Mouse (Mus musculus): ENCODE results near the gene Adgrf4. TPM values are rescaled to one million over a fixed set of nuclear protein-coding genes. Genes with fewer than 3 reads are reported as not detected.

Adgrf4 gene
- under 1 TPM; 0.32 to 0.73 TPM for total RNA-seq (2021)

- intact Hi-C loops (cut with DNase I), result no loop called here
- no peak for DNase-seq (ENCODE audit: extremely low spot score in 1 of 2, low spot score in 2 of 2)
Measured at GRCm38 (mm10) chr17:42692136-42692535, at the start of gene Adgrf4. Gene Adgrf4 (minus strand): TSS chr17:42692284.

- DNase-seq (ENCODE audit: extremely low spot score in 1 of 2, low spot score in 2 of 2), result no peak
- intact Hi-C loops (cut with DNase I), result no loop called here
Measured at GRCm38 (mm10) chr17:42741801-42742217, 49.7 kb upstream of the Adgrf4 start, which contains the start of gene Adgrf2. Gene Adgrf2 (minus strand): TSS chr17:42742179.

GRCm38 (mm10) chr17:42738794-42739193 lies 46.7 kb upstream of the Adgrf4 start:
- no peak for DNase-seq (ENCODE audit: extremely low spot score in 1 of 2, low spot score in 2 of 2)
- intact Hi-C loops (cut with DNase I), result no loop called here

- no peak for DNase-seq (ENCODE audit: extremely low spot score in 1 of 2, low spot score in 2 of 2)
- intact Hi-C loops (cut with DNase I), result no loop called here
Measured at GRCm38 (mm10) chr17:42717161-42717560, 25.1 kb upstream of the Adgrf4 start.

- DNase-seq (ENCODE audit: extremely low spot score in 1 of 2, low spot score in 2 of 2), result no peak
- intact Hi-C loops (cut with DNase I), result no loop called here
Measured at GRCm38 (mm10) chr17:42714991-42715390, 22.9 kb upstream of the Adgrf4 start.

GRCm38 (mm10) chr17:42710717-42711116 lies 18.6 kb upstream of the Adgrf4 start:
- intact Hi-C loops (cut with DNase I), result no loop called here
- peak in 1 of 2 experiments; percentile 46 for DNase-seq (ENCODE audit: extremely low spot score in 1 of 2, low spot score in 2 of 2)

GRCm38 (mm10) chr17:42705611-42706010 lies 13.5 kb upstream of the Adgrf4 start:
- DNase-seq (ENCODE audit: extremely low spot score in 1 of 2, low spot score in 2 of 2), result no peak
- intact Hi-C loops (cut with DNase I), result no loop called here

GRCm38 (mm10) chr17:42702198-42702597 lies 10.1 kb upstream of the Adgrf4 start:
- DNase-seq (ENCODE audit: extremely low spot score in 1 of 2, low spot score in 2 of 2), result no peak
- intact Hi-C loops (cut with DNase I), result no loop called here

- peak in 1 of 2 experiments; percentile 61 for DNase-seq (ENCODE audit: extremely low spot score in 1 of 2, low spot score in 2 of 2)
- intact Hi-C loops (cut with DNase I), result no loop called here
Measured at GRCm38 (mm10) chr17:42694730-42695129, 2.6 kb upstream of the Adgrf4 start.

GRCm38 (mm10) chr17:42690531-42690930 lies 1.6 kb downstream of the Adgrf4 start:
- no peak for DNase-seq (ENCODE audit: extremely low spot score in 1 of 2, low spot score in 2 of 2)
- intact Hi-C loops (cut with DNase I), result no loop called here

GRCm38 (mm10) chr17:42658634-42659422 lies 33.3 kb downstream of the Adgrf4 start:
- DNase-seq (ENCODE audit: extremely low spot score in 1 of 2, low spot score in 2 of 2), result peak in 1 of 2 experiments; percentile 25

GRCm38 (mm10) chr17:42643416-42643815 lies 48.7 kb downstream of the Adgrf4 start:
- intact Hi-C loops (cut with DNase I), result no loop called here
- no peak for DNase-seq (ENCODE audit: extremely low spot score in 1 of 2, low spot score in 2 of 2)

More at GRCm38 (mm10) chr17:42658634-42659422, 33.3 kb downstream of the Adgrf4 start:
- intact Hi-C loops (cut with DNase I), result no loop called here

- no peak for DNase-seq (ENCODE audit: extremely low spot score in 1 of 2, low spot score in 2 of 2)
- intact Hi-C loops (cut with DNase I), result no loop called here
Measured at GRCm38 (mm10) chr17:42630206-42630605, 61.9 kb downstream of the Adgrf4 start.

GRCm38 (mm10) chr17:42613043-42613737 lies 78.9 kb downstream of the Adgrf4 start:
- peak; percentile 24 to 73 for DNase-seq (ENCODE audit: extremely low spot score in 1 of 2, low spot score in 2 of 2)
- intact Hi-C loops (cut with DNase I), result loop anchor here (1.0 kb wide), 1 partner anchor 169 kb away; no protein-coding TSS in a partner anchor

GRCm38 (mm10) chr17:42611295-42611694 lies 80.8 kb downstream of the Adgrf4 start, which contains the start of gene Opn5:
Gene Opn5 (minus strand): TSS chr17:42611395.
- intact Hi-C loops (cut with DNase I), result no loop called here
- DNase-seq (ENCODE audit: extremely low spot score in 1 of 2, low spot score in 2 of 2), result no peak

- intact Hi-C loops (cut with DNase I), result no loop called here
Measured at GRCm38 (mm10) chr17:42608270-42608669, 83.8 kb downstream of the Adgrf4 start.

More at GRCm38 (mm10) chr17:42608270-42608669, 83.8 kb downstream of the Adgrf4 start:
- DNase-seq (ENCODE audit: extremely low spot score in 1 of 2, low spot score in 2 of 2), result no peak
